ENCODE assay signal across 22 mouse cellular contexts in the genomic region with DNA sequence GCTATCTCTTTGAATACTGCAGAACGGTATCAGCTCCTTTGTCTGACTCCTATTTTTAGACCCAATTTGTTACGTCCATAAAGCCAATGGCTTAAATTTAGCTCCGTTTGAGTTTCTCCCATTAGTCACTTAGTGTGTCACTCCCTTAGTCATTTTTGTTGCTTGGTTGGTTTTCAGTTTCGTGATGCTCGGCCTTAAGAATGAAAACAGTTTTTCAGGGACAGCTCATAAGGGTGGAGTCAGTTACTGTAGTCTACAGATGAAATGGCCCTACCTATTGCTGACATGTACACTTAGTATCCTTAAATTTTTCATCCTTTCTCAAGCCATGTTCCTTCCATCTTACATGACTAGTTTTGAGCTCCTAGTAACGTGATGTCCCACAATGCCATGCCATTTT. TPM values are rescaled to one million over a fixed set of nuclear protein-coding genes. Genes with fewer than 3 reads are reported as not detected.
DNase-seq lines count a peak whose midpoint lies in the region; ATAC-seq and TF ChIP-seq lines count a peak whose summit lies in the region.
"Had no signal": no experiment of that assay in that cellular context is flagged by ENCODE, and none has a peak within 500 bp of the region (broad histone marks: within the 10 kb centered on the region; RNA-seq: fewer than 3 reads in every experiment).

No protein-coding gene starts in this region.

- H3K4me3 ChIP-seq in megakaryocyte, embryonic 14.5 days (replicated peaks): peak overlapping the region; percentile 2
- H3K4me3 ChIP-seq in gastrocnemius, adult 2 months: no peak overlapping the region
- H3K4me3 ChIP-seq: embryonic facial prominence, embryonic 12.5 days; hindbrain, embryonic 13.5 days; intestine, embryonic 15.5 days; liver, embryonic 12.5 days had no signal

- TF ChIP-seq CTCF in gastrocnemius, adult 2 months (IDR thresholded peaks at IDR 0.05): no peak

- DNase-seq in heart, adult 9 months (ENCODE audit: low spot score in 2 of 2): peak; percentile 6 to 13
- no peak for DNase-seq in heart, adult 11 months
- DNase-seq in fibroblast of lung, adult 2 months (ENCODE audit: low read depth): peak; percentile 24
- DNase-seq in thymus, postnatal 25 days: no peak
- DNase-seq in gastrocnemius, adult 2 months: no peak
- no peak for DNase-seq in thymus, postnatal 10 days (ENCODE audit: low spot score in 2 of 2)
- DNase-seq: adrenal gland, postnatal 36 days; cerebellum, adult 9-10 months; gastrocnemius, postnatal 36 days; kidney, postnatal 14 days; layer of hippocampus, adult 9-11 months; lung, embryonic 14.5 days; midbrain, embryonic 14.5 days had no signal

- no peaks in the 10 kb centered on the region for H3K9me3 ChIP-seq in megakaryocyte, embryonic 14.5 days
- H3K9me3 ChIP-seq: embryonic facial prominence, embryonic 12.5 days; hindbrain, embryonic 13.5 days; intestine, embryonic 15.5 days; liver, embryonic 12.5 days had no signal

- H3K36me3 ChIP-seq in megakaryocyte, embryonic 14.5 days (replicated peaks; ENCODE audit: low read length): no peaks in the 10 kb centered on the region
- H3K36me3 ChIP-seq: embryonic facial prominence, embryonic 12.5 days; hindbrain, embryonic 13.5 days; intestine, embryonic 15.5 days; liver, embryonic 12.5 days had no signal

- H3K27me3 ChIP-seq in megakaryocyte, embryonic 14.5 days (replicated peaks): no peaks in the 10 kb centered on the region
- H3K27me3 ChIP-seq: embryonic facial prominence, embryonic 12.5 days; hindbrain, embryonic 13.5 days; intestine, embryonic 15.5 days; liver, embryonic 12.5 days had no signal

- intact Hi-C loops in gastrocnemius, adult 2 months (cut with DNase I): loop anchor here (1.0 kb wide), 1 partner anchor 263 kb away; no protein-coding TSS in a partner anchor

- ATAC-seq in megakaryocyte, adult 5-6 weeks (ENCODE audit: poor library complexity, severe bottlenecking): no peak
- ATAC-seq: liver, embryonic 12.5 days had no signal

- H3K27ac ChIP-seq in gastrocnemius, adult 2 months: no peak overlapping the region
- H3K27ac ChIP-seq: embryonic facial prominence, embryonic 12.5 days; hindbrain, embryonic 13.5 days; intestine, embryonic 15.5 days; liver, embryonic 12.5 days; macrophage had no signal

- peaks cover 23% of the 10 kb centered on the region for H3K4me1 ChIP-seq in megakaryocyte, embryonic 14.5 days
- H3K4me1 ChIP-seq: embryonic facial prominence, embryonic 12.5 days; intestine, embryonic 15.5 days had no signal

RNA-seq across cellular contexts. Expression of a gene that starts 54.5 kb away (rescaled TPM):
- polyA plus RNA-seq in megakaryocyte, embryonic 14.5 days (2012; ENCODE audit: insufficient read depth, low replicate concordance): not detected in 2 replicates
- total RNA-seq in megakaryocyte, adult 5-6 weeks (2015): 3.4 and 3.9 TPM in 2 replicates
- total RNA-seq in megakaryocyte, adult 5-6 weeks (2017): 6.1 and 12.8 TPM in 2 replicates
- under 1 TPM; 0.23 to 0.36 TPM for total RNA-seq in gastrocnemius, adult 2 months (2021)

RNA-seq across cellular contexts. Expression of a gene that starts 54.6 kb away (rescaled TPM):
- not detected in 2 replicates for polyA plus RNA-seq in megakaryocyte, embryonic 14.5 days (2012; ENCODE audit: insufficient read depth, low replicate concordance)
- total RNA-seq in megakaryocyte, adult 5-6 weeks (2015): not detected in 2 replicates
- total RNA-seq in megakaryocyte, adult 5-6 weeks (2017): not detected in 2 replicates
- total RNA-seq in gastrocnemius, adult 2 months (2021): not detected
- total RNA-seq: adrenal gland, postnatal 36 days; gastrocnemius, postnatal 36 days had no signal
- polyA plus RNA-seq: CD4-positive, CD25-positive, alpha-beta regulatory T cell, adult 4 months; liver, embryonic 12.5 days; lung, embryonic 14.5 days; macrophage; urinary bladder, adult 2 months had no signal

Comparison
In these comparisons a context has a peak if more than half of its experiments do, and no peak if none do; other contexts are left out.
1. DNase-seq: peak in heart, adult 9 months (2 of 2) and fibroblast of lung, adult 2 months (single experiment); none in heart, adult 11 months (single experiment), thymus, postnatal 25 days (single experiment), gastrocnemius, adult 2 months (single experiment) and thymus, postnatal 10 days (0 of 2).